Mouse (Mus musculus) kidney, adult 2 months (tissue): Measurements from ENCODE around the gene Dgke.

Experiments used
- CTCF ChIP-seq: fragments of 200-500 bp; conservative IDR thresholded peaks from 2 replicates; pipeline ENCODE4 v1.5.1; 2011; ENCODE audit warnings: low read depth, mild to moderate bottlenecking, control low read depth, low read length, moderate library complexity, mixed read lengths; ENCODE audit not compliant: insufficient read depth, insufficient read length
- POLR2A ChIP-seq: fragments of 200-500 bp; IDR thresholded peaks from one replicate; pipeline ENCODE4 v1.6.1; 2011; ENCODE audit warnings: low read depth, low read length, control low read depth

DNA sequence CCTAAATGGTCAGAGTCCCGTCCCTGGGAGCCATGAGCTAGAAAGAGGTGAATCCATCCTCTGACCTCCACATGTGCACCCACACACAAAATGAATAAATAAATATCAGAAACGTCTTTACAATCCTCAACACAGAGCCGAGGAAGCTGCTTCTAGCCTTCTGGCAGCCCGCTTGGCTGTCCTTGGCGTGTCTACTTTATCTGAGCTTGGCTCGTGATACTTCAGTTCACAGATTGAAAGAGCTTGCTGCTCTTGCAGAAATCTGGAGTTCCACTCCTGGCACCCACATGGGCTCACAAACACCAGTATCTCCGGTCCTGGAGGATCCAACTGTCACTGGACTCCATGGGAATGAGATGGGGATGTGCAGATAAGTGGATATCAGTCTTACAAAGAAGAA, 45.0 kb downstream of the Dgke start:
- no peak for TF ChIP-seq CTCF
- no peak for TF ChIP-seq POLR2A
